Mouse (Mus musculus) bone marrow macrophage, adult 2 months (primary cell): ENCODE data around the gene Qser1.

Source experiments
- CTCF ChIP-seq: IDR thresholded peaks from 2 replicates; pipeline ENCODE4 v1.5.1; 2012; ENCODE audit warnings: low read depth, mild to moderate bottlenecking, low read length, moderate library complexity
- POLR2A ChIP-seq: IDR thresholded peaks from 2 replicates; pipeline ENCODE4 v1.6.1; 2012; ENCODE audit warnings: mild to moderate bottlenecking, low read depth, low read length, borderline replicate concordance

- TF ChIP-seq POLR2A (no peak), CTCF (no peak)
Measured at GRCm38 (mm10) chr2:104849991-104850359, 33.4 kb upstream of the Qser1 start.
